Mouse (Mus musculus): Measurements from ENCODE around the gene Atox1.

DNA sequence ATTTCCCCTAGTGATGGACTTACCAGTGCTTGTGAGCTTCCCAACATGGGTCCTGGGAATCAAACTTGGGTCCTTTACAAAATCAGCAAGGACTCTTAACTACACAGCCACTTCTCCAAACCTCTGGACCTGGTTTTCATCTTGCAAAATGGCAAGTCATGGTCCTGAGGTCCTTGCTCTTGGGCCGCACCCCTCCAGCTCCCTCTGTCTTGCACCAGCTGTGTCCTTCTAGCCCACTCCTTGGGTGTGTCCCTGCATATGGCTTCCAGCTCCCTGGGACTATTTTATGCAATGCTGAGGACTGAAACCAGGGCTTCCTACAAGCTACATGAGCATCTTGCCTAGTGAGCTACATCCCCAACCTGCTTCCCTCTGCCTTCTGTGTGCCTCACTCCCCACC lies 38.1 kb downstream of the Atox1 start, which contains the start of gene Sparc:
- TF ChIP-seq POLR2A (IDR thresholded peaks at IDR 0.05; ENCODE audit: control insufficient read depth in 1 of 2, insufficient read depth in 1 of 2, low read depth in 1 of 2, low read length in 2 of 2, poor library complexity in 1 of 2), result no peak
- no peak for TF ChIP-seq CTCF (IDR thresholded peaks at IDR 0.05 in 2 of 3, conservative IDR thresholded peaks at IDR 0.05 in 1 of 3; ENCODE audit: control insufficient read depth in 1 of 3, insufficient read depth in 1 of 3, low read depth in 2 of 3, low read length in 3 of 3, poor library complexity in 1 of 3, severe bottlenecking in 1 of 3)
- TF ChIP-seq HCFC1 (IDR thresholded peaks at IDR 0.05; ENCODE audit: low read depth, low read length), result no peak
- TF ChIP-seq E2F4 (IDR thresholded peaks at IDR 0.05; ENCODE audit: borderline replicate concordance, low read depth, low read length), result no peak
- no peak for TF ChIP-seq MAX (IDR thresholded peaks at IDR 0.05; ENCODE audit: low read length)
- no peak for TF ChIP-seq NRF1 (IDR thresholded peaks at IDR 0.05; ENCODE audit: insufficient read depth, low read depth, low read length, poor library complexity, severe bottlenecking)
- TF ChIP-seq TAL1 (IDR thresholded peaks at IDR 0.05; ENCODE audit: low read length), result no peak
- TF ChIP-seq POLR2AphosphoS2 (IDR thresholded peaks at IDR 0.05; ENCODE audit: low read length), result no peak
- no peak for TF ChIP-seq POLR2AphosphoS5 (IDR thresholded peaks at IDR 0.05; ENCODE audit: borderline replicate concordance, low read depth, low read length)
- TF ChIP-seq MAZ (IDR thresholded peaks at IDR 0.05; ENCODE audit: low read depth, low read length), result no peak
- no peak for TF ChIP-seq EP300 (IDR thresholded peaks at IDR 0.05; ENCODE audit: low read depth in 1 of 2, low read length in 2 of 2)

Data from MEL (cell line).